Mouse (Mus musculus) mature B cell (primary cell): ENCODE measurements around the gene Ror1.

Experiments
- in situ Hi-C: fragments of 300-500 bp; cut with MboI; formaldehyde crosslinking; loops from 2 replicates; pipeline ENCODE4 v1.14.3; 2019

Ror1 gene

DNA sequence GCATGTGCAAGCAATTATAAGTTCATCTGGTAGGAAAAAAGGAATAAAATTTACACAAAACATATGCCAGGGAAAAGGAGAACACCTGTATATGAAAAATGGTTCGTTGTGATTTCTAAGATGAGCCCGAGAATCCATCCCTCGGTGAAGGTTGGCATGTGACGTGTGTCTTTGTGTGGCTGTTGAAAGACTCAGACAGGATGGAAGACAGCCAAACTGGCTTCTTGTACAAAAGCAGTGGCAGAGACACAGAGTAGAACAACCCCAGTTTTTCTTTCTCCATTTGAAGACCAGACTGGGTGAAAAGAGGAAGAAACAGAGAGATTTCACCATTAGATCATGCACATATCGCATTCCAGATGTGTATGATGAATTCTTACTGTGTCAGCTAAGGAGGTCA is 62.8 kb downstream of the Ror1 start:
- in situ Hi-C loops: no loop called here

DNA sequence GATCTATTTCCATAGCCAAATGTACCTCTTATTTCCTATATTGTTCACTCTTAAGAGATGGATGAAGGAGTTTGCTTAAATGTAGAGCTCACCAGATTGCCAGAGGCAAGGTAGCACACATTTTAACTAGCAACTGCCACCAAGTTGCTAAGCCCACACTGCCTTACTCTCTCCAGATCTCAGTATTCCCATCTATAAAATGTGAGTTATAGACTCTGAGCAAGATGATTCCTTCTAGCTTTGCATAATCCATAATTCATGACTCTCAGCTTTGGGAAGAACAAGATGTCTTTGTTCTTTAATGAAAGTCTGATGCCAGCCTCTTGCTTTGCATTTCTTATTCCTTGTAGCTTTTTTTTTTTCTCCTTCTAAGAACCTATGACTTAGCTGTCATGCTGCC is 64.6 kb downstream of the Ror1 start:
- in situ Hi-C loops: no loop called here

DNA sequence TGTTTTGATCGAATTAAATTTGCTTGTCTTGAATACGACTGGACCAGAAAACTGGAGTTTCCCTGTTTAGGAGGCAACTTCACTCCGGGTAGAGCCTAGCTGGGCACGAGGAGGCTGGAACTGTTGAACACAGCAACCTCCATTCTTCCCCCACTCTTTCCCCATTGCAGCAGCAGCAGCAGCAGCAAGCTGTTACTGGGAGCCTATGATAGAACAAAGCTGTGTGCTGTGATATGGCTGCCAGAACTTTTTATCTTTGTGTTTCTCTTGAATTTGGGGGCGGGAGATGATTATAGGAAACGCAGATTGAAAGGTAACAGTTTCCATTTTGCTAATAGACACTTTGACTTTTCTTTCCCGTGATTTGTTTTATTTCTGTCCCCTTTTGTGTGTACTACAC is 70.2 kb downstream of the Ror1 start:
- in situ Hi-C loops: no loop called here

DNA sequence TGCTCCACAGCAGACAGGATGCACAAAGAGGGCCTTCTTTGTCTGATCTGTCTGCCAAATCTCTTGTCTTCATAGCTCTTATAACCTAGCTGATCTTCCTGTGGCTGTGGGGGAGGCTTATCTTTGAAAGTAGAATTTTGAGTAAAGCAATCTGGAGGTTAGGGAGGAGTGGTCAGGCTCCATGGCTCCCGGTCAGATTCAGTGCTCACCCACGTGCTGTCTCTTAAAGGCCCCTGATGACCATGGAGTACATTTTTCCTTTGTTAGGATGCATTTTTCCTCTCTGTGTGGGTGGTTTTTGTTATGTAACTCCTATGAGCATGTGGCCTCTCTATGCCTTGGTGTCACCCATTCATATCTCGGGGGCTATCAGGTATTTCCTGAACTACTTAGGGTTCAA is 71.3 kb downstream of the Ror1 start:
- in situ Hi-C loops: no loop called here

DNA sequence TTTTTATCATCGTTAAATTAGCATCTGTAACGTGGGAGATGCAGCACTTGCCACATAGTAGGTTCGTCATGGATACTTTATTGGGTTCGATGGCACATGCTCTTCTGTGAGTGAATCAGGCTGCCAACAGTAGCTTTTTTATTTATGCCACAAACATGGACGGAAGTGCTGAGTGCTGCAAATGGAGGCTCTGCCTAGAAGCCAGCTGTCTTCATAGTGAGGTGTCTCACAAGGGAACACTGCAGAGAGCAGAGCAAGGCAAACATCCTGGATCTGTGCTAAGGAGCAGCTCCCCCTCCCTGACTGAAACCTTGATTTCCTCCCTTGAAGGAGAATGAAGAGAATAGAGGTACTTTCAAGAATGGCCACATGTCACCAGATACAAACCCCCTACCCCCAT is 74.1 kb downstream of the Ror1 start:
- in situ Hi-C loops: no loop called here

DNA sequence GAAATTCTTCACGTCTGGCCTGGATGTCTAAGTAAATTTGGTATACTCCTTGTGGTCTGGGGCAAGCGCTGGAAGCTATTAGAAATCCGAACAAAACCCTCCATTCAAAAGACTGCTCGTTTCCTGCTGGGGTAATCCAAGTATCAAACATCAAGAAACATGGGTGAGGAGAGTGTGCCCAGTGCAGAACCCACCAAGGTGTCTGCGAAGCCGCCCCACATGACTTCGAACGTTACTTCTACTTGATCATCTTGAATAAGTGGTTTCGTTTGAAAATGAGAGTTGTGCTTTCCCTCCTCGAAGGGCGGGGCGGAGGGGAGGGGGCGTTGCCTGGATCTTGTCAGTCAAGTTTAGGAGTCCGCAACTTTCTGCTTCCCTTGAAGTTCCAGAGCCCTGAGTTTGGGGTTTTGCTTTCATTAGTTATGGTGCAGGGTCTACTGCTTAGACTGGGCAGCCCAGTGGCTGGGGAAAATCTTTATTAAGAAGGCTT is 74.6 kb downstream of the Ror1 start:
- in situ Hi-C loops: no loop called here

DNA sequence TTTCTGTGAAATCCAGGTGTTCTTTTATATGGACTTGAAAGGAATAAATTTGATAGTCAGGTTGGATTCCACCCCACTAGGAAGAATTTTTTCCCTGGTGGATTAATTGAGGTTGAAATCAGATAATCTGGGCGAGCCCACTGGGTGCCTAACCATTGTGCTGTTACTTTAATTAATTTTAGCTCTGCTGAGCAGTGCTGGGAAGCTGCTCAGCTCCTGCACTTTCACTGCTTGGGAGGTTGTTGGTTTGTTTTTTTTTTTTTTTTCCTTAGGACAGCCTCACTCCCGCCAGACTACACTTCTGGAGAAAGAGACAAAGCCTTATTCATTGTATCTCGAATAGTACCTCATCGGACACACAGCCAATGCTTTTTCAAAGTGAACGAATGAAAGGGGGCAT is 75.2 kb downstream of the Ror1 start:
- in situ Hi-C loops: no loop called here

DNA sequence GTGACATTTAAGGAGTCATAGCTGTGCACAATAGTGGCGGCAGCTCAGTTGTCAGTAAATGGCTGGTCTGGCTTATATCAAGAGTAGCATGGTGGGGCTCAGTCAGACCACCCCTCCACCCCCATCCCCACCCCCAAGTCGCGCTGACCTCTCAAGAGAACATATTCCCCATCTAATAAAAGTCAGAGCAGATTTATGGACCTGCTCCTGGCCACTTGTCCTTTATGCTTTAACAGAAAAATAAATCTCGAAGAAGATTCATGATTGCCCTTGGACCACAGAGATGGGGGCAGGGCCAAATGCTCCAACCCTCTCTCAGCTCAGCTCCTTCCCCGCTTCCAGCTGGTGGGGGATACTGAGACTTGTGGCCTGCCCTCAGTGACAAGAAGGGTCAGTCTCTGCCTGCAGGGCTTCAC is 75.9 kb downstream of the Ror1 start:
- in situ Hi-C loops: no loop called here

DNA sequence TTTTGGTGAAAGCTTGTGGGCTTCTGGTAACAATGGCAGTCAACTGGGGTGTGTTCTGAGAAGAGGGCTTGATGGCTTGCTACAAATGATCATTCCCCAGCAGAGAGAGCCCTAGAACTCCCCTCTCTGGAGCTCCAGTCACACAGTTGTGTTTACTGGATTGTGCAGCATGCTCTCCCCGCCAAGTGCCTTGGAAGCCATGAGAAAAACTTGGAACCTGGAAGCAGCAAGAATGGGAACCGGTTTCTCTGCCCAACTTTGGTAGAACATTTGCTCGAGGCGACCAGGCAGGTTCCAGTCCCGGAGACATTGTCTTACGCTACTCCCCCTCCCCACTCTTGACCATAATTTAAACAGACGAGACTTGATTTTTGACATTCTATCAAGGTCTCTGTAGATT is 80.0 kb downstream of the Ror1 start:
- in situ Hi-C loops: no loop called here

DNA sequence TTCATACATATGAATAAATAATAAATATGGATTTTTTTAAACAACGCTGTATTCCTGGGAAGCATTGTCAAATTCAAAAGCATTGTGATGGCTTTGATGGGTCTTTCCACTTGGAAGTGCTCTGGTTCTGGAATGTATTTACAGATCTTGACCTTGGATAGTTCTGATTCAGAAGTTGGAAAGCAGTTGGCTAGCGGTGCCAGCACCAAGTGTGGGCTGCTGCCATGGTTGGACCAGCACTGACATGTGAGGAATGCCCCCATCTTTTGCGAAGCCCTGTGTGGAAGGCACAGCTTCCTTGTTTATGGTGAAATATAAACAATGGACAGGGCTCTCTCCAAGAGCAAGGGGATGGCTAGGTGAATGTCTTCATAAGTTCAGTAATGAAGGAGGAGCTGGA is 82.7 kb downstream of the Ror1 start:
- in situ Hi-C loops: no loop called here

DNA sequence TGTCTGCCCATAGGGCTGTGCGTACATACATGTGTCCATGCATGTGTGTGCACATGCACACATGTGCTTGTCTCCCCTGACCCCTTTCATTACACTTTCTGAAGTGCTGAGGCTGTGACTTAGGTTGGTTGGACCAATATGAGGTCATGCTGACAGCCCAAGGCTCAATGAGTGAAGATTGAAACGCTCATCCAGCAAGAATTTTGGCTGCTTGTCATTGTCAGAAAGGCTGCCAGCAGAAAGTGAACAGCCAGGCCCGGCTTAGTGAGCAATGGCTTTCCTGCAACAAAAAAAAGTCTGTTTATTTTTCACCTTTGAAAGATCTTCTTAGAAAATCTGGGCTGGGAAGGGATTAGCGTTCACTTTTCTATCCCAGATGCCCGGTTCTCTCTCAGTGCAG is 86.1 kb downstream of the Ror1 start:
- in situ Hi-C loops: no loop called here

DNA sequence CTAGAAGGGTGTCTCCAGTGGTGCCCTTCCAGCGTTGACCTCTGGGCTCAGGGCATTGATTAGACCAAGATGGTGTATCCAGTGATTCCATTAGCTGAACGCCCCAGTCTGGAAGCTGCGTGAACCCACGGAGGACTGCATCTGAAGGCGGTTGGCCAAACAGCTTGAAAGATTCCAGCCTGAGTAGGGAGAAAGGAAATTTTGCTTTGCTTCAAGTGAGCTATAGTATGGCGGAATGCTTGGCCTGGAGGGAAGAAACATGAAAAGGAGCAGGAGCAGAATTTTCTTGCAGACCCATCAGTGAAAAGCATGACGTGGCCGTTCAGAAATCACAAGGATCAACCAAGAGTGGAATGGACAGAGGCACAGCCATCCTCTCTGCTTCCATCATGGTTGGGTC is 91.2 kb downstream of the Ror1 start:
- in situ Hi-C loops: no loop called here

DNA sequence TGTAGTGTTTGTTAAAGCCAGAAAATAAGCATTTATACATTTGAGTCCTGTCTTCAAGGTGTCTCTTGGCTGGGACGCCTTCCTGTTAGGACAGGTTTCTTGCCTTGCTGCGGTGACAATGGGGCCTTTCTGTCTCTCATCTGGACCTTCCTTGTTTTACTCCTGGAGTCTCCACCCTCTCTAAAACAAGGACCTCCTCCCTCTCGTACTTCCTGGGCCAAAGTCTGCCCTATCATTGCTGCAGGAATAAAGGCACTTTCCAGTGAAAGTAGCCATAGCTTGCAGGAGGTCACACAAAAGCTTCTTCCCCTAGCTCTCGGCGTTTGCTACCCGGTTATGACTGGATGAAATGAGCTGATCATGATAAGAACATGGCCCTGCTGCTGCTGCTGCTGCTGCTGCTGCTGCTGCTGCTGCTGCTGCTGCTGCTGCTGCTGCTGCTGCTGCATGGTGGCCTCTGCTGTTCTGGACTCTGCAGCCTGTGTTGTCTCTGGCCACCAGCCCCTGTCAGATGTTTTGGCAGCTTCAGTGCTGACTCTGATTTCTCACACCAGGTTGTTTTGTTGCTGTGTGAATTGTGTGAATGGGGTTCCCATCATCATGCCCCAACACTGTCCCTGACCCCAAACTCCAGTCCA is 92.1 kb downstream of the Ror1 start:
- in situ Hi-C loops: no loop called here

DNA sequence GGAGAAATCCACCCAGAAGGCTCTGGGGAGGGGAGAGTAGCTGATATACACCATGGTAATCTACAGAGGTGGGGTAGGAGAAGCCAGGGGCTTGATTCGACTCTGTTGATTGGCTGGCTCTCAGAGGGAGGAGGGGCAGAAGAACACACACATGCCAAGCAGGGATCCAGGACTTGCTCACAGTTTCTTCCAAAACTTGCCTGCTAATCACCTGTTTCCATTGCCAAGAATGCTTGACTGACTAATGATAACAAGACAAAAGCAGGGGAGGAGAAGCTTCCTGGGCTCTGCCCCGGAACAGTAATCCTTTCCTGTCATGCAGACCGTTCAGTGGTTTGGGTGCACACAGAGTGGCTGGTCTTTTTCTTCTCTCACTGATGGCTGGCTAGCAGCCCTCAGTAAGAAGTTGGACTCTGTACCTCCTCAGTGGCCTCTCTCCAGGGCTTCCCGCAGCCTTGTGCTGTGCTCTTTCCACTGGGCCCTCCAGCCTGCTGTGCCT is 92.7 kb downstream of the Ror1 start:
- in situ Hi-C loops: no loop called here

DNA sequence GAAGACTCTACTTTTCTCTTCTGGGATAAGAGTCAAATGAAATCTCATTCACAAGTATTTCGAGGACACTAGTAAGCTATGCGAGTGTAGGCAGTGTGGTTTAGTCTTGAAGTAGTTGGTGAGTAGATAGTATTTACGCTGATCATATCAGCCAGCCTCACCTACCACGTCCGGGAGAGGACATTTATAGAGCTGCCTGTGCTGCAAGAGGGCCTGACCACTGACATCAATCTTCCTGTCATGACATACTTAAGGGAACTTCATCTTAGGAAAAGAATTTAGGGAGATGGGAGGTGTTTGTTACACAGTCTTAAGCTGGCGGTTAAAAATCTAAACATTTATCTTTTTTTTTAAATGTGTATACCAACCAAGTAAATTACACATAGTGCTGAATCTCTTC is 95.9 kb downstream of the Ror1 start:
- in situ Hi-C loops: no loop called here

DNA sequence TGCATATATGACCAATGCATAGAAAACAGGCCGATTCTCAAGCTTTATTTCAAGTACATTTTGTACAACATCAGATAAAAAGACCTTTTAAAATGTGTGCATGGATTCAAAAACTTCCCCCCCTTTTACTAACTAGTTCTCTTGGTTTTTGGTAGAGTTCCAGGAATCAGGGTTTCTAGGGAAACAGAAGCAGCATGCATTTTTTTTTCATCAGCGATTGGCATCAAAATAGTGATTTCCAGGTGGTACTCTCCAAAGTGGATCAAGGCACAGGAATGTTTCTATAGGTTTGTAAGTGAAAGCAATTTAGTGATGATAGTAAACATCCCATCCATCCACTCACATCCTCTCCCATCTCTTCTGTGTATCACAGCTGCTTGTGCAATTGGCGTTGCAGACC is 98.5 kb downstream of the Ror1 start:
- in situ Hi-C loops: no loop called here

DNA sequence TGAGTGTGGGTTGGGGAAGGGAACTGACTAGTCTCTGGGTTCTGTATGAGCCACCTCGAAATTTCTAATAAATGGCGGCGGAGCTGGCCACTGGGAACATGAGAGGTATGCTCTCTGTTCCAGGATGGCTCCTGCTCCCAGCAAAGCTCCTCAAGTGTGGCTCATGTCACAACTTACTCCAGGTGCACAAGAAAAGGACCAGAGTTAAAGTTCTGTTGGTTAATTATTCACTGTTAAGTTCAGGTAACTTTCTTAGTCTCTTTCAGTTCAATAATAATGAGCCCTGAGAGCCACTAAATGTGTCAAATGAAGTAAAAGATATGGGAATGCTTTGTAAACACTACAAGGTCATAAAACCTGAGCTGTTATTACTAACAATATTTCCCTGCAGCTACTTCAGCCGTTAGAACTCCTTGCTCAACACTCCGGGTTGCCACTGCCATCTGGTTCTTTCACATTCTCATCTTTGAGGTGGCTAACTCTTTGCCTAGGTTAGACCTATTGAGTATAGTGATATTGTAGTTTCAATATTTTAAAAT is 100.7 kb downstream of the Ror1 start:
- in situ Hi-C loops: no loop called here

DNA sequence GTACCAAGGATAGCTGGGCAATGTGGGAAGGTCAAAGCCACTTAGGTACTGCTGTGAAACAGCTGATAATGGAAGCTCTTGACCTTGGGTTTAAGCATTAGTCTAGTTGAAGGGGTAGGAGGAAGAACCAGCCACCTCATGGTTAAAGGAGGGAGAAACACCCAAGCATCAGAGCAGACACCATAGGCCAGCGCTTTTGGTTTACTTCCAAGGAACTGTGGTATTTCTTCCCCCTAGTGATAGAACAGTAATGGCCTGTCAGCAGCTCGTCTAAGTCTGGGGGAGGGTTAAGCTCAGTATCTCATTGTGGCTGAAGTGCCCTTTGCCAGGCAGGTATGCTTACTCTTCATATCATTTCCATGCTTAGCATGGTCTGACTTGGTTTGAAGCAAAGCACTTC is 102.7 kb downstream of the Ror1 start:
- in situ Hi-C loops: no loop called here

DNA sequence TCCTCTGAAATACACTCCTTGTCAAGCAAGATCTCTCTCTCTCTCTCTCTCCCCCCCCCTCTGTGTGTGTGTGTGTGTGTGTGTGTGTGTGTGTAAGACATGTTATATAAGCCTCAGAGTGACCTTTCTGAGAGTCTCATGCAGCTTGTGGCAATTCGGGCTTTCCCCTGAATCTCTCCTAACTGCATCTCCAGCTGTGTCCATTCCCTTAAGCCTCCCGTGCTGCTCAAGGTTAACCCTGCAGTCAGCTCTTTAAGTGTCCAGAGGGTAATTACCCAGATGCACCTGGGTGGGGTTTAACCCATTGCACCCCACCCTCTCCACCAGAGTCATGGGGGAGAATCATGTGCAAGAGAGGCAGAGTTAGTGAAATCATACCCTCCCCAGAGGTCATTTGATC is 105.7 kb downstream of the Ror1 start:
- in situ Hi-C loops: no loop called here

DNA sequence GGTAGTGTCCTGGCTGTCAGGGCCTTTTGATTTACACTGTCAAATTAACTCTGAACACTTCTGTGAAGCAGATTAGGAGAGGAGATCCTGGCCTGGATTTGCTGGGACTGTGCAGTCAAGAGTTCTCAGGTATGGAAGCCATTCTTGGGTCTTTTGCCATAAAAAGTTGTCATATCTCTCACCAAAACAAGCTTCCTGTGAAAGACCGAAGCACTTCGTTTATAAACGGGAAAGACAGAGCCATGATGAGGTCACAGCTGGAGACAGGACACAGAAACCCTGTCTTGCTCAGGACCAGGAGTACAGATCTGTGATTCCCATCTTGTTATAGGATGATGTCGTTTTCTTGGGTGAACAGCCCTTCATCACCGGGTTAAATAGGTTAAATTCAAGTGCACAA is 107.5 kb downstream of the Ror1 start:
- in situ Hi-C loops: no loop called here

DNA sequence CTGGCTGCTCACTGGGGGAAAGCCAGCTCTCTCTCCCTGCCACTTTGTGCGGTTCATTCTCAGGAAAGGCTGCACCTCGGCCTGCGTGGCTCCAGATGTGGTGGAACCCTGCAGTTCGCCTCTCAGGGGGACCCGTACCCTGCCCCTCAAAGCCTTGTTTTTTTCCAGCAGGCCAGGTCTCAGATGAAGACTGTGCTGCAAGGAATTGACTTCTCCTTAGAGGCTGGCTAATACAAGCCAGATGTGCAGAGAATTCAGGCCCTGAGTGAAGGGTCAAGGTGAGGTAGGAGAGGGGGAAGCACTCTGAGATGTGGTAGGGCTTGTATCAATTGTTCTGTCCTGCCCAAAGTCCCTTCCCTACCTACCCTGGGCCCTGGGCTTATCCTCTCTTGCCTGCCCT is 108.1 kb downstream of the Ror1 start:
- in situ Hi-C loops: no loop called here

DNA sequence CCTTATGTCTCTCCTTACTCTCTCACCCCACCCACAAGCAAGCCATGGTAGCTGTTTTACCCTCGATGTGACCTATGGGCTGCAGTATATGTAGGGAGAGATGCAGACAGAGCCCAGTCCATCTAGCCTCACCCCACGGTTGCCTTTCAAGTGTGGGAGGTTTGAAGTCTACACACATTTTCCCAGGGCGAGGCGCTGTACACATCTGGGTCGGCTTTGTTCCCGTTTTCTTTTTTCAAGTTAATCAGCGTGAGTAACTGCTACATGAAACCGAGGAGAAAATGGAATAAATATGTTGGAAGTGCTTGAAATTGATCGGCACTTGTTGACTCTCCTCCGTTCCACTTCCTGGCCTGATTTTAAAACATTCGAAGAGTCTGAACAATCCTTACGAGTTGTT is 108.8 kb downstream of the Ror1 start:
- in situ Hi-C loops: no loop called here

DNA sequence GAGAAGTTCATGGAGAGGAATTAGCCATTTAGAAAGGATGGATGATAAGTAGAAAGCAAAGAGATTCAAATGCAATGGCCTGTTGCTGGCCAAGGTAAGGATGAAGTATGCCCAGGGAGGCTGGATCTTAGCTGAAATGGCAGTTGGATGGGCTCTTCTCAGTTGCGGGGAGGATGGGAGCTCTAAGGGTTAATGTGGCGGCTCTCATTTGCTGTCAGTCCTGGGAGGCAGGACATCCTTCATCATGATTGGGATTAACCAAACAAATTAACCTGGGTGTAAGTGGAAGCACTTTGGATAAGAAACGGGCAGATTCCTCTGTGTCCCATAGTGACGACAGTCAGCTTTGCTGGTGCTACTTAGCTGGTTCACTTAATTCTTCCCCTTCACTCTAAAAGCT is 112.5 kb downstream of the Ror1 start:
- in situ Hi-C loops: no loop called here

DNA sequence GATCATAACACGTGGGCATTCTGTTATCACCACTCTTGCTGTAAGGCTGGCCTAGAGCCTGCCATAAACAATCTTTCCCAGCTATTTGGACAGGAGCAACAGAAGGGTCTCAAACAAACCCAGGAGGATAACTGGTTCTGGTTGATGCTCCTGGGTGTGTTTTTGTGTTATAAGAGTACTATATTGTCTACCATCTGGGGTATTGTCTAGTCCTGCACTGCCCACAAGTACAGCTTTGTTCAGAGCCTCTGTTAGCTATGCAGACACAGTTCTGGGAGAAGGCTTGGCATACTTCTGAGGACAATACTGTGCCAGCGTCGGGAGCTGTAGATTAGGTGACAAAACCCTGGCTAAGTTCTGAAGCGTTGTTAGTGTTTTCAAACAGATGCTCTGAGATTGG is 113.5 kb downstream of the Ror1 start:
- in situ Hi-C loops: no loop called here
